Mouse (Mus musculus) hindbrain, embryonic 15.5 days (tissue): ENCODE measurements at regions not wholly inside any gene's neighbourhood (a gene's known extent, or its start where the extent isn't known, plus 50 kb on each side); places are given as distances from the start of the nearest gene placed in this dataset.

ENCODE experiments used
- ATAC-seq: fragments of 200-750 bp; cut with Nextera tagmentation; 2 replicates; pipeline ENCODE4 v1.8.0; 2017; ENCODE audit warnings: low read depth, moderate number of reproducible peaks, moderate TSS enrichment; ENCODE audit not compliant: low FRiP score
- H3K27ac ChIP-seq: fragments of 300-500 bp; sonication (generic); replicated peaks from 2 replicates; pipeline ENCODE4 v1.5.1; 2015; ENCODE audit warnings: mild to moderate bottlenecking, inconsistent platforms
- H3K27me3 ChIP-seq: fragments of 300-500 bp; sonication (generic); 2 replicates; pipeline ENCODE4 v1.6.1; 2015; ENCODE audit warnings: control low read depth, inconsistent platforms
- H3K36me3 ChIP-seq: fragments of 300-500 bp; sonication (generic); 2 replicates; pipeline ENCODE4 v1.6.1; 2015; ENCODE audit warnings: control low read depth, inconsistent platforms
- H3K4me1 ChIP-seq: fragments of 300-500 bp; sonication (generic); replicated peaks from 2 replicates; pipeline ENCODE4 v1.6.1; 2015; ENCODE audit warnings: control low read depth, inconsistent platforms
- H3K4me2 ChIP-seq: fragments of 300-500 bp; sonication (generic); 2 replicates; pipeline ENCODE4 v1.6.1; 2015; ENCODE audit warnings: moderate library complexity, mild to moderate bottlenecking, inconsistent platforms
- H3K4me3 ChIP-seq: fragments of 300-500 bp; sonication (generic); 2 replicates; pipeline ENCODE4 v1.5.1; 2015; ENCODE audit warnings: mild to moderate bottlenecking, inconsistent platforms
- H3K9ac ChIP-seq: fragments of 300-500 bp; sonication (generic); 2 replicates; pipeline ENCODE4 v1.6.1; 2015; ENCODE audit warnings: inconsistent platforms
- H3K9me3 ChIP-seq: fragments of 300-500 bp; sonication (generic); 2 replicates; pipeline ENCODE4 v1.6.1; 2016; ENCODE audit warnings: control low read depth, inconsistent platforms
- WGBS: fragments of 180-500 bp; shearing (Covaris S2); methylation state at CpG from one replicate; pipeline ENCODE4 v1.1.7; 2015; 5-methylcytosine and 5-hydroxymethylcytosine counted together

GRCm38 (mm10) chr10:44857444-44857843, 209.6 kb upstream of the Prep start:
- Histone ChIP-seq H3K27me3 (no peaks in the 10 kb centered on the region), H3K36me3 (no peaks in the 10 kb centered on the region), H3K4me3 (no peak overlapping the region), H3K4me2 (no peak overlapping the region), H3K9me3 (no peaks in the 10 kb centered on the region), H3K27ac (no peak overlapping the region), H3K4me1 (no peaks in the 10 kb centered on the region), H3K9ac (no peak overlapping the region)
- no peak for ATAC-seq
- WGBS: 86% methylated on average over 4 of the region's 4 CpGs

- ATAC-seq: no peak
- no peaks in the 10 kb centered on the region for H3K27me3 ChIP-seq
- no peak overlapping the region for H3K9ac ChIP-seq
- WGBS: 97% methylated on average over 4 of the region's 4 CpGs
- H3K9me3 ChIP-seq: no peaks in the 10 kb centered on the region
- no peaks in the 10 kb centered on the region for H3K36me3 ChIP-seq
- H3K4me2 ChIP-seq: no peak overlapping the region
- no peak overlapping the region for H3K4me3 ChIP-seq
- H3K27ac ChIP-seq: no peak overlapping the region
- no peaks in the 10 kb centered on the region for H3K4me1 ChIP-seq
Observed at GRCm38 (mm10) chr10:44854109-44854508, 212.9 kb upstream of the Prep start.

GRCm38 (mm10) chr10:44849016-44849415, 218.0 kb upstream of the Prep start:
- Histone ChIP-seq H3K27ac (no peak overlapping the region), H3K4me2 (no peak overlapping the region), H3K27me3 (no peaks in the 10 kb centered on the region), H3K9ac (no peak overlapping the region), H3K4me1 (0 out of 2 replicates have a peak, but pooled peaks cover 3% of the 10 kb centered on the region), H3K4me3 (no peak overlapping the region), H3K9me3 (no peaks in the 10 kb centered on the region), H3K36me3 (no peaks in the 10 kb centered on the region)
- WGBS: 76% methylated on average over 4 of the region's 4 CpGs
- ATAC-seq: no peak

- Histone ChIP-seq H3K27ac (no peak overlapping the region), H3K36me3 (no peaks in the 10 kb centered on the region), H3K4me3 (no peak overlapping the region), H3K4me2 (no peak overlapping the region), H3K9ac (no peak overlapping the region), H3K4me1 (0 out of 2 replicates have a peak, but pooled peaks cover 3% of the 10 kb centered on the region), H3K27me3 (no peaks in the 10 kb centered on the region), H3K9me3 (no peaks in the 10 kb centered on the region)
- 88% methylated on average over 3 of the region's 3 CpGs for whole genome bisulfite sequencing
- no peak for ATAC-seq
Observed at GRCm38 (mm10) chr10:44846765-44847164, 220.2 kb upstream of the Prep start.

DNA sequence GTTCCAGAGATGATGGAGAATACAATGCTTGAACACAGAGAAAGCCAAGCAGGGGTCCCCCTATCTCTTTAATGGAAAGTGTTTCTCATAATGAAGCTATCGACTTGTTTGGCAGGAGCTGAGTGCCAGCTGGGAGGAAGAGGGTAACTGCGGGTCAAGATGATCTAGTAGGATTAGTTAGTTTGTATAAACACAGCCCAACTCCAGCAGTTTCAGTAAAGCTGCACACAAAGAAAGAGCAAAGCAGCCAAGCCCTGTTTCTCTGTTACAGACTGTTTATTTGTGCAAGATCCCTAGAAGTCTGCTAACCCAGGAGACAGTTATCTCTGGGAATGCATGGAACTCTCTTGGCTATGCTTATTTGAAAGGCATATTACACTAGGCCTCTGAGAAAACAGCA, 220.9 kb upstream of the Prep start:
- Histone ChIP-seq H3K9ac (no peak overlapping the region), H3K4me1 (0 out of 2 replicates have a peak, but pooled peaks cover 3% of the 10 kb centered on the region), H3K36me3 (no peaks in the 10 kb centered on the region), H3K27ac (no peak overlapping the region), H3K9me3 (no peaks in the 10 kb centered on the region), H3K27me3 (no peaks in the 10 kb centered on the region), H3K4me2 (no peak overlapping the region), H3K4me3 (no peak overlapping the region)
- ATAC-seq: no peak
- WGBS: 32% methylated on average over 2 of the region's 2 CpGs

GRCm38 (mm10) chr10:44840449-44840848, 226.6 kb upstream of the Prep start:
- H3K9me3 ChIP-seq: no peaks in the 10 kb centered on the region
- H3K27me3 ChIP-seq: no peaks in the 10 kb centered on the region
- no peaks in the 10 kb centered on the region for H3K36me3 ChIP-seq
- no peak overlapping the region for H3K9ac ChIP-seq
- H3K27ac ChIP-seq: no peak overlapping the region
- 85% methylated on average over 2 of the region's 2 CpGs for WGBS
- no peak overlapping the region for H3K4me2 ChIP-seq
- H3K4me3 ChIP-seq: no peak overlapping the region
- ATAC-seq: no peak
- no peaks in the 10 kb centered on the region for H3K4me1 ChIP-seq

DNA sequence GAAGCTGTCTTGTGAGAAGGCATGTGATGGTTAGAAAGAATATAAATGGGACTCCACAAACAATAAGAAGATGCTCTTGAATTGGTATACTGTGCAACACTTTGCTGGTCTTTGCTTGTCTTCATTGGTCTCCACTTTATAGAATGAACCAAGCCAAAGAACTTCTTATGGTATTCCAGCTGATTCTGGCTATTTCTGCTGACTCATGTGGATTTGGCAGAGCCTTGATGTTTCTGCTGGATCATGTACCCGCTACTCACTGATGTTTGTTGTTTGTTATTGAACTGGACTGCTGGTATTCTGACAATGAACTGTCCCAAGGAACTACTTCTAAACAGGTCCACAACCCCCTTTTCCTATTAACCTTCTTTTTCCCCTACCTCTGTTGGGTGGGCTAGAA, 234.5 kb upstream of the Prep start:
- ATAC-seq: no peak
- Histone ChIP-seq H3K27ac (no peak overlapping the region), H3K4me2 (no peak overlapping the region), H3K4me1 (no peaks in the 10 kb centered on the region), H3K9me3 (no peaks in the 10 kb centered on the region), H3K27me3 (no peaks in the 10 kb centered on the region), H3K9ac (no peak overlapping the region), H3K36me3 (no peaks in the 10 kb centered on the region), H3K4me3 (no peak overlapping the region)
- 97% methylated on average over 1 of the region's 1 CpGs for WGBS

DNA sequence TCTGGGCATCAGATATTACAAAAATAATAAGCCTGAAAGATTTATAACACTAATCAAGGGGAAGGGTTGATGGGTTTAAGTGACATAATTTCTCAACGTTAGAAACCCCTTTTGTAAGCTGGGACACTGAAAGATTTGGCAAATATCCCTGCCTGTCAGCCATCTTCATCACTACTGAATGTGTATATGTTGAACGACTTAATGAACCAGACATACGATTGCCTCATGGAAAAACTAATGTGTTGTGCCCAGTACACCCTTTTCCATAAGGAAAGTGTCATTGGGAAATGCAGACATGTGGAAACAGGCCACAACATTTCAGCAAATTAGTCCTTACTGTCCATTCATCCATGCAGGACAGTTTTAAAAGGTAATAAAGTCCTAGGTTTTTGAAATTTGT, 240.7 kb upstream of the Prep start:
- Histone ChIP-seq H3K4me2 (no peak overlapping the region), H3K27me3 (no peaks in the 10 kb centered on the region), H3K36me3 (no peaks in the 10 kb centered on the region), H3K4me1 (no peaks in the 10 kb centered on the region), H3K9ac (no peak overlapping the region), H3K9me3 (no peaks in the 10 kb centered on the region), H3K4me3 (no peak overlapping the region), H3K27ac (no peak overlapping the region)
- ATAC-seq: no peak
- WGBS: 80% methylated on average over 3 of the region's 3 CpGs

GRCm38 (mm10) chr10:44821666-44822065, 245.3 kb upstream of the Prep start:
- H3K9ac ChIP-seq: no peak overlapping the region
- H3K27me3 ChIP-seq: no peaks in the 10 kb centered on the region
- no peaks in the 10 kb centered on the region for H3K4me1 ChIP-seq
- H3K36me3 ChIP-seq: no peaks in the 10 kb centered on the region
- no peak overlapping the region for H3K27ac ChIP-seq
- no peak for ATAC-seq
- no peak overlapping the region for H3K4me2 ChIP-seq
- H3K9me3 ChIP-seq: no peaks in the 10 kb centered on the region
- H3K4me3 ChIP-seq: no peak overlapping the region
- WGBS: 93% methylated on average over 3 of the region's 3 CpGs

- Histone ChIP-seq H3K27me3 (no peaks in the 10 kb centered on the region), H3K4me2 (no peak overlapping the region), H3K27ac (no peak overlapping the region), H3K36me3 (no peaks in the 10 kb centered on the region), H3K4me3 (no peak overlapping the region), H3K9ac (no peak overlapping the region), H3K9me3 (no peaks in the 10 kb centered on the region), H3K4me1 (no peaks in the 10 kb centered on the region)
- WGBS: 81% methylated on average over 2 of the region's 2 CpGs
- no peak for ATAC-seq
Observed at GRCm38 (mm10) chr10:44820379-44820778, 246.6 kb upstream of the Prep start.

DNA sequence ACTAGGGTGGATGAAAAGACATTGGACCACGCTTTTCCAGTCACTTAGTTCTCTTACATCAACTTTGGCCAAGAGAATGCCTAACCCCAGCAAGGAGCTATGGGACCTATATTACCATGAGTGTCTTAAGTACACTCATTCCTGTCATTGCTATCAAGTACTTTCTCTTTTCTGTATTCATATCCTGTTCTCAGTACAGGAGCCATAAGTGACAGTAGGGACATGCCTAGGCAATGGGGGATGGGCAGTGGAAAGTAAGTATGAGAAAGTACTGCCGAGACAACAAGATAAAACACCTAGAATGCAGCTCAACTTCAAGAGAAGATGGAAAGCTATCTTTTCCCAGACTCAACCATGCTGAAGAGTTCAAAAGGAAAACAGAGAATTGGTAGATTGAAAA, 247.6 kb upstream of the Prep start:
- H3K27me3 ChIP-seq: no peaks in the 10 kb centered on the region
- no peaks in the 10 kb centered on the region for H3K36me3 ChIP-seq
- no peak overlapping the region for H3K27ac ChIP-seq
- no peak overlapping the region for H3K9ac ChIP-seq
- H3K4me1 ChIP-seq: no peaks in the 10 kb centered on the region
- no peaks in the 10 kb centered on the region for H3K9me3 ChIP-seq
- no peak overlapping the region for H3K4me2 ChIP-seq
- no peak for ATAC-seq
- WGBS: 94% methylated on average over 2 of the region's 2 CpGs
- no peak overlapping the region for H3K4me3 ChIP-seq

- Histone ChIP-seq H3K9me3 (no peaks in the 10 kb centered on the region), H3K27me3 (no peaks in the 10 kb centered on the region), H3K36me3 (no peaks in the 10 kb centered on the region), H3K4me3 (no peak overlapping the region), H3K4me1 (no peaks in the 10 kb centered on the region), H3K9ac (no peak overlapping the region), H3K27ac (no peak overlapping the region), H3K4me2 (no peak overlapping the region)
- ATAC-seq: no peak
- 100% methylated on average over 1 of the region's 1 CpGs for WGBS
Observed at GRCm38 (mm10) chr10:44818615-44819014, 248.4 kb upstream of the Prep start.

GRCm38 (mm10) chr10:44796205-44796604, 267.9 kb upstream of the Prdm1 start:
- H3K9me3 ChIP-seq: no peaks in the 10 kb centered on the region
- ATAC-seq: no peak
- no peak overlapping the region for H3K4me3 ChIP-seq
- no peak overlapping the region for H3K9ac ChIP-seq
- H3K27ac ChIP-seq: no peak overlapping the region
- no peaks in the 10 kb centered on the region for H3K27me3 ChIP-seq
- WGBS: 71% methylated on average over 1 of the region's 1 CpGs
- no peaks in the 10 kb centered on the region for H3K4me1 ChIP-seq
- no peaks in the 10 kb centered on the region for H3K36me3 ChIP-seq
- H3K4me2 ChIP-seq: no peak overlapping the region
